Mouse (Mus musculus): ENCODE data around the gene Fam204a. TPM values are rescaled to one million over a fixed set of nuclear protein-coding genes. Genes with fewer than 3 reads are reported as not detected.

Fam204a gene
- polyA plus RNA-seq, 1 experiment from 2014 or later: 36.1 TPM

- Histone ChIP-seq H3K4me3 (ENCODE audit: low read depth, low read length) (no peak overlapping the region), H3K27me3 (ENCODE audit: control insufficient read depth, insufficient read depth, low read length) (no peaks in the 10 kb centered on the region), H3K4me2 (replicated peaks; ENCODE audit: low read depth) (no peak overlapping the region), H3K9me3 (ENCODE audit: control insufficient read depth, low read length) (no peaks in the 10 kb centered on the region), H3K4me1 (replicated peaks; ENCODE audit: control insufficient read depth, insufficient read depth) (no peaks in the 10 kb centered on the region), H3K27ac (replicated peaks) (no peak overlapping the region), H3K36me3 (ENCODE audit: control insufficient read depth, insufficient read depth, low read length) (no peaks in the 10 kb centered on the region), H3K9ac (ENCODE audit: low read length) (no peak overlapping the region)
- TF ChIP-seq CTCF (IDR thresholded peaks at IDR 0.05; ENCODE audit: low read depth) (no peak), EP300 (optimal IDR thresholded peaks at IDR 0.05) (no peak)
- WGBS: 86% methylated on average over 5 of the region's 5 CpGs
- ATAC-seq (ENCODE audit: low FRiP score, low TSS enrichment) (no peak), DNase-seq (ENCODE audit: low spot score) (no peak)
Observed at GRCm38 (mm10) chr19:60155266-60155665, 71.2 kb downstream of the Fam204a start.

- Histone ChIP-seq H3K27ac (replicated peaks) (no peak overlapping the region), H3K9me3 (ENCODE audit: control insufficient read depth, low read length) (no peaks in the 10 kb centered on the region), H3K9ac (ENCODE audit: low read length) (no peak overlapping the region), H3K4me2 (replicated peaks; ENCODE audit: low read depth) (no peak overlapping the region), H3K4me3 (ENCODE audit: low read depth, low read length) (no peak overlapping the region), H3K27me3 (ENCODE audit: control insufficient read depth, insufficient read depth, low read length) (no peaks in the 10 kb centered on the region), H3K36me3 (ENCODE audit: control insufficient read depth, insufficient read depth, low read length) (no peaks in the 10 kb centered on the region), H3K4me1 (replicated peaks; ENCODE audit: control insufficient read depth, insufficient read depth) (no peaks in the 10 kb centered on the region)
- no peak for DNase-seq (ENCODE audit: low spot score)
- WGBS: 88% methylated on average over 1 of the region's 1 CpGs
- no peak for ATAC-seq (ENCODE audit: low FRiP score, low TSS enrichment)
- TF ChIP-seq EP300 (optimal IDR thresholded peaks at IDR 0.05) (no peak), CTCF (IDR thresholded peaks at IDR 0.05; ENCODE audit: low read depth) (no peak)
Observed at GRCm38 (mm10) chr19:60153096-60153495, 73.4 kb downstream of the Fam204a start.

GRCm38 (mm10) chr19:60150056-60150455 is 76.4 kb downstream of the Fam204a start:
- Histone ChIP-seq H3K36me3 (ENCODE audit: control insufficient read depth, insufficient read depth, low read length) (no peaks in the 10 kb centered on the region), H3K9ac (ENCODE audit: low read length) (no peak overlapping the region), H3K4me1 (replicated peaks; ENCODE audit: control insufficient read depth, insufficient read depth) (no peaks in the 10 kb centered on the region), H3K9me3 (ENCODE audit: control insufficient read depth, low read length) (no peaks in the 10 kb centered on the region), H3K27me3 (ENCODE audit: control insufficient read depth, insufficient read depth, low read length) (no peaks in the 10 kb centered on the region), H3K4me2 (replicated peaks; ENCODE audit: low read depth) (no peak overlapping the region), H3K4me3 (ENCODE audit: low read depth, low read length) (no peak overlapping the region), H3K27ac (replicated peaks) (no peak overlapping the region)
- ATAC-seq (ENCODE audit: low FRiP score, low TSS enrichment) (no peak), DNase-seq (ENCODE audit: low spot score) (no peak)
- TF ChIP-seq EP300 (optimal IDR thresholded peaks at IDR 0.05) (no peak), CTCF (IDR thresholded peaks at IDR 0.05; ENCODE audit: low read depth) (no peak)
- WGBS: 92% methylated on average over 3 of the region's 3 CpGs

- H3K4me3 ChIP-seq (ENCODE audit: low read depth, low read length): no peak overlapping the region
- TF ChIP-seq EP300 (optimal IDR thresholded peaks at IDR 0.05) (no peak), CTCF (IDR thresholded peaks at IDR 0.05; ENCODE audit: low read depth) (no peak)
- no peak overlapping the region for H3K4me2 ChIP-seq (replicated peaks; ENCODE audit: low read depth)
- H3K9me3 ChIP-seq (ENCODE audit: control insufficient read depth, low read length): no peaks in the 10 kb centered on the region
- H3K27ac ChIP-seq (replicated peaks): no peak overlapping the region
- no peaks in the 10 kb centered on the region for H3K4me1 ChIP-seq (replicated peaks; ENCODE audit: control insufficient read depth, insufficient read depth)
- no peak for ATAC-seq (ENCODE audit: low FRiP score, low TSS enrichment)
- H3K36me3 ChIP-seq (ENCODE audit: control insufficient read depth, insufficient read depth, low read length): no peaks in the 10 kb centered on the region
- H3K9ac ChIP-seq (ENCODE audit: low read length): no peak overlapping the region
- H3K27me3 ChIP-seq (ENCODE audit: control insufficient read depth, insufficient read depth, low read length): no peaks in the 10 kb centered on the region
- WGBS: 22% methylated on average over 13 of the region's 13 CpGs
- DNase-seq (ENCODE audit: low spot score): no peak
Observed at GRCm38 (mm10) chr19:60149078-60149960, 77.2 kb downstream of the Fam204a start.

Other genes with a start within 250 kb of the Fam204a start
- not detected in 2 replicates for gene Prlhr, start 241.6 kb upstream of the Fam204a start, polyA plus RNA-seq (2015; fragmentation: Nextera tagmentation; extraction: Ambion mirVana)